Mouse (Mus musculus): Measurements from ENCODE around the gene Nxf1.
A peak's percentile ranks its signal among the peaks of the same experiment; 100 is the strongest.

Gene Nxf1

GRCm38 (mm10) chr19:8817001-8817400 is 60.1 kb downstream of the Nxf1 start:
- DNase-seq (ENCODE audit: extremely low read depth, low read depth, low spot score), result no peak

DNA sequence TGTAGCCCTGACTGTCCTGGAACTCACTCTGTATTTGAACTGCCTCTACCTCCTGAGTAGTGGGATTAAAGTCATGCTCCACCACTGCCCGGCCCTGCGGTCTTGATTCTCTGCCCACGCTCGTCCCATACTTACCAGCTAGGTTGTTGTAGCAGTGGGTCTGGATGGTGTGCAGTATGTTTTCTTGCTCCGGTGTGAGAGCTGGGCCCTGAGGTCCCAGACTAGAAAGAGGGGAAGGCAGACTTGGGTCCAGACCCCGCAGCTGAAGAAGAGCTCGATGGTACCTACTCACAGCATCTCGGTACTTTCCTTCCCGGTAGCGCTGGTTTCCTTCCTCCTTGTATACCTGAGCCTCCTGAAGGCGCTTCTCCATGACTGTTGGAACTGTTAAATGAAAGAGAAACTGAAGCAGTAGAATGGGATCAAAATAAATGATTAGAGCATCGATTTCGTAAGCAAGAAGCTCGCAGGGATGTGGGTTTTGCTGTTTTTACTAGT is 61.5 kb downstream of the Nxf1 start:
- no peak for DNase-seq (ENCODE audit: extremely low read depth, low read depth, low spot score)

DNA sequence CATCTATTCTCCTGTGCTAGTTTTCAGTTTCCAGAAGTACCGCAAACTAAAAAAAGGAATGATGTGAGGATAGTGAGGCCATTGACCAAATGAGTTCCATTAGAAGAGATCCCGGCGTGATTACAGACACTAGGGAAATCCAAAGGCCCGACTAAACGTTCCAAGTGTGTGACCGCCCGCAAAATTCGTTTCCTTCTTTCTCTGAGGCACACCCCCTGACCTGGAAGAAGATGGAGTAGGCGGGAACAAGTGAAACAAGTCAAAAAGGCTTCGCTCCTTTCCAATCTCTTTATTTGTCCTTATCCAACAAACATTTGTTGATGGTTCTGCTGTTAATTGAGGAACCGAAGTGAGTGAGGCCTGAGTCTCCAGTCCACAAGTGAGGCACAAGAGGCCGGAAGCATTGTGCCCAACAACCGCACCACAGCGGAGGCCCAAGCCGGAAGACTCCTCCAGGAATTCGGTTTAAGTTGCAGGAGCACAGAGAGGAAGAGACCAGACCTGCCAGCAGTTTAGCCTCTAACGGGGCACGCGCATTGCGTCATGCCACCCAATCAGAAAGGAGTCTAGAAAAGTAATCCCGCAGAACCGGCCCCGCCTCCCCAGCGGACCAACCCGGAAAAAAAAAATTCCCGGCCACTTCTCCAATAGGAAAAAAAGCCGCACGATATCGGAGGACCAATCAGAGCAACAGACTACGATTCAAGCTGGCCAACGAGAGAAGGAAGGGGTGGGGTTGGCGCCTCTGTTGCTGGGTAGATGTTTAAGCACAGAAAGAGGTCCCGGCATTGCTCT is 62.1 kb downstream of the Nxf1 start, which contains the start of gene Ttc9c:
Gene Ttc9c, minus strand, starts transcription at position 533 of the 795 bp plus-strand sequence.
- peak; percentile 97 for DNase-seq (ENCODE audit: extremely low read depth, low read depth, low spot score)

GRCm38 (mm10) chr19:8819596-8820423 is 62.9 kb downstream of the Nxf1 start, which contains the start of gene Hnrnpul2:
Gene Hnrnpul2, plus strand, starts transcription at chr19:8820010.
- peak; percentile 88 for DNase-seq (ENCODE audit: extremely low read depth, low read depth, low spot score)

Data from fat pad, adult 2 months (tissue).